2 mouse cellular contexts compared by ENCODE assay signal in genomic region chr19:43952936-43953335, GRCm38 (mm10). TPM values are rescaled to one million over a fixed set of nuclear protein-coding genes. Genes with fewer than 3 reads are reported as not detected.
"Had no signal": no experiment of that assay in that cellular context is flagged by ENCODE, and none has a peak within 500 bp of the region (broad histone marks: within the 10 kb centered on the region; RNA-seq: fewer than 3 reads in every experiment).

No protein-coding gene starts in this region.

RNA-seq across cellular contexts. Expression of gene Cpn1, which starts 33.4 kb away (rescaled TPM):
- polyA plus RNA-seq: macrophage, myocyte had no signal
